Mouse (Mus musculus): ENCODE measurements at regions not wholly inside any gene's neighbourhood (a gene's known extent, or its start where the extent isn't known, plus 50 kb on each side); places are given as distances from the start of the nearest gene placed in this dataset.

DNA sequence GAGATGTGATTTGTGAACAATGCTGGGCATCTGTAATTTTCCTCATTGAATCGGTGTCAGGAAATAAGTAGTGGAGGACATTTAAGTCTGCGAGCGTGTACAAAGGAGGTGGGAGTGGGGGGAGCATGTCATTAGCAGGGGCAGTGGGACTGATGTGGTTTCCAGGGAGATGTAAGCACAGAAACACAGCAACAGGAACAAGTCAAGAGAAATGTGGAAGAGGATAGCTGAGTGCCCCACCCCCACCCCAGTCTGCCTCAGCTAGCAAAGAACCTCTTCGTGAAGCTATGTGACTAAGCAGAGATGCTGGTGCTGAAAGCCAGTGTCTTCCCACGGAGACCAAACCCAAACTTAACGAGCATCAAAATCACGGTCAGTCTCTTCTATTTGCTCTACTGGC lies 151.9 kb downstream of the Drd1 start:
- DNase-seq (ENCODE audit: low read depth, low spot score), result no peak

DNA sequence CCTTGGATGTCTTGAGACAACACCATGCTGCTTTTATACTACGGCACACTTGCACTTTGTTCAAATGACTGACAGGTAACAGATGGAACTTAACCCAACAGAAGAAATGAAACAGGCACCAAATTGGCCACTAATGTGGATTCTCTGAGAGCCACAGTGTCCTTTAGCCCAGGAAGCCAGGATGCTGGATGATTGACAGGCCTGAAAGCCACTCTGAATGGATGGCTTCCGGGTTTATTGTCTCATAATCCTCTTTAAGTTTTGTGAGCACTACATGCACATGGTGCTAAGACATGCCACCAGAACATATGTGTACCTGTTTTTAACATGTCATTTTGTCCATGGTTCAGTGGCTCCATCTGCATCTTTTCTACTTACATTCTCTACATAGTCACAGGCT lies 152.7 kb downstream of the Drd1 start:
- DNase-seq (ENCODE audit: low read depth, low spot score), result no peak

- no peak for DNase-seq (ENCODE audit: low read depth, low spot score)
Measured at GRCm38 (mm10) chr13:53900406-53901025, 155.0 kb downstream of the Drd1 start.

DNA sequence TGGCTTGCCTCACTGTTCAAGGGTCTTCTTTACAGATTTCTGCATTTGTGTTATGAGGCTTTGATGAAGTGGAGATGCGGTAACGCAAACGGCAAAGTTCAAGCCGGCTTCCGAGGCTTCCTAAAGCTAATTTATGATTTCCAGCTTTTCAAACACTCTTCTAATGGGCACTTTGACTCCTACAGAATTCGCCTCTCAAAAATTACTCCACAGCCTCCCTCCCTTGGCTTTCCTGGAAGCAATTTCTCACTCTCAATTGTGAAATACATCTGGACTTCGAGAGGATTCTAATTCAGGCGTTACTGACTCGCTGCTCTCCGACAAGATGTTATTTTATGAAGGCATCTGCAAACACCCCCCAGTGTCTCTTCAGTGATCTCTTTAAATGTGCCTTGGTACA lies 157.2 kb downstream of the Drd1 start:
- DNase-seq (ENCODE audit: low read depth, low spot score), result no peak

DNA sequence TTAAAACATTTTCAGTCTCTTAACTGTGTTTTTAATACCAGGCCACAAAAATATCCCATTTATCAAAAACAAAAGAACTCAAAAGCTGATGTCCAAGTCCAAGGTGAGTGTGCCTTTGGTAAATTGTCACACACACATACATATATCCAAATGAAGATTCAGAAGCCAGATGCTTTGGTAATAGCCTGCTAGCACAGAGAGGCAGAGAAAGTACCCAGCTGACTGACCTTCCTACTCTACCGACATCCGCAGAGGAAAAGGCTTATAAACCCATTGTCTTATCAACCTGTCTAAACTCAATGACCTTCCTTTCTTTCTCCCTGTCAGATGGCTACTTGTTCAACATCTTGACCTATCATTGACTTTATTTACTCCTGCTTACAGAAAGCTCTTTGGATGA lies 158.3 kb downstream of the Drd1 start:
- no peak for DNase-seq (ENCODE audit: low read depth, low spot score)

- no peak for DNase-seq (ENCODE audit: low read depth, low spot score)
Measured at GRCm38 (mm10) chr13:53888411-53888810, 167.1 kb downstream of the Drd1 start.

DNA sequence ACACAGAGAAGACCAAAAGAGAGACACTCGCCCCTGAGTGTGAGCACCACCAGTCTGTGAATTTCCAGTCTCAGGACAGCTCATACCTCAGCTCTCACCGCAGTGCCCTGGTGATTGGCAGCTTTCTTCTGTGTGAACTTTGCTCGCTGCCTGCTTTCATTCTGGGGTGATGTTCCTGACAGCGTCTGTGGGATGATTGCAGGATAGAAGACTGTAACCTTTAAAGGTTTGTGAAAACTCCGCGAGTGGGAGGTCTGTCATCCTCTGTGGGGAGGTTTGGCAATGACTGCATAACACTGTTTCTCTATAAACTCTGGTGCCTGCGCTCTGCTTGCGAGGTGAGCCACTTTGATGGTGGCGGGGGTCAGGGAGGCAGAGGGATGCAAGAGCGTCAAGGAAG lies 169.7 kb downstream of the Drd1 start:
- DNase-seq (ENCODE audit: low read depth, low spot score), result no peak

GRCm38 (mm10) chr13:53883206-53883605 lies 172.3 kb downstream of the Drd1 start:
- DNase-seq (ENCODE audit: low read depth, low spot score), result no peak

DNA sequence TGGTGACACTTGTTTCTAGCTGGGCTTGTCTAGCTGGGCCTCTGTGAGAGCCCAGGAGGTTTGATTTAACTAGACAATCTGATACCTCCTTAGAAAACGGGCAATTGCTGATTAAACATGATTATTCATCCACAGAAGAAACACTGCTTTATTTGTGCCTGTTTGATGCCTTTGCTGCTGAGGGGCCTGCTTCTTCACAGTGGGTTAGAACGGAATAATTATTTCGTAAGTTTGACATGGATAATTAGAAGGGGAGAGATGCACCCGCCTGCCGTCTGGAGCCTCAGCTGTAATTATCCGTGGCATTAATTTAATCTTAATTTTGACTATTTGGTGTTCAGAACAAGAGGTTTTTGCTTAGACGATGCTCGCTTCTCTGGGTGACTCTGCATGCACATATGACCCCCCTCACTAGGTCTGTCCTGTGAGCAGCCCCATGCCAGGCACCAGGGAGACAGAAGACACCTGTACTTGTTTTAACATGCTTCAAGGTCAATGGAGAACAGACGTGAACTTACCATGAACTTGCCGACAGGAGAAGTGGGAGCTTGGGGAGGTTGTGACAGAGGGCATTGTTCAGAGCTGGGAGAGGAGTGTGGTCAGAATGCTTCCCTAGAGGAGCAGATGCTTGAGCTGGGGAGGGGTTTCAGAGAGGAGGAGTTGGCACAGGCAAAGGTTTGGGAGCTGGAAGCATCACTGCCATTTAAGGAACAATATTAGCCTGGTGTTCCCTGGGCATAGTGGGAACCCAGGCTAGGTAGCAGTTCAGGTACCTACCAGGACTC lies 174.8 kb downstream of the Drd1 start:
- no peak for DNase-seq (ENCODE audit: low read depth, low spot score)

DNA sequence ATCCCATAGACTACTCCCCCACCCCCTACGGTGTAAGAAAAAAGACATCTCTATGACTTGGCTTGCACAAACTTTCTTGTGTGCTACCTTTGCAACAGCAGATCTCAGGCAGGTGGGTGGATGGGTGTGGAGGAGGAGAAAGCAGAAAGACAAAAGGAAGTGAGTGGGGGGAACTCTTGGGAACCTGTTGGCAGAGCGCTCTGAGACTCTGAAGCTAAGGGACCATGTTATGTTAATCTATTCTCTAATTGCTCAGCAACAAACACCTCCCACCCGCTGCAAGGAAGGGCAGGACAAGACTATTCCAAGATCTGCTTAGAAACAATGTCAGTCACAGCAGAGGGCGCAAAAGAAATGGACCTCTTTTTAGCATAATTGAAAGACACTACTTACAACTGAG lies 180.0 kb downstream of the Drd1 start:
- no peak for DNase-seq (ENCODE audit: low read depth, low spot score)

DNA sequence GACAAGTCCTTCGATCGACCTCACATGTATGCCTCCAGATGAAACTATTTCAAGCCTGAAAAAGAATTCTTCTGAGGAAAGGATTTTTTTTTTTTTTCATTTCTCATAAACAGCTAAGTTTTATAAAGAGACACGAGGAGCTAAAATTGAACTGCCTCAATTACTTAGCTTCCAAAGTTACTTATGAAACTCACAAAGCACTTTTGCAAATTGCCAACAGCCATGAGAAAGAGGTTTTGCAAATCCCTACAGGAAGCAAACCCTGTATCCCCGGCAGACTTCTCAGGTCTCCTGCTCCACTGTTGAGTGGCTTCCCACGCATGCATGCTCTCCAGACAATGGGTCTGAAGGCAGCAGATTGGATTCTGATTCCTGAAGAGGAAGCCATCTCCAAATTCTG lies 190.2 kb downstream of the Drd1 start:
- DNase-seq (ENCODE audit: low read depth, low spot score), result no peak

DNA sequence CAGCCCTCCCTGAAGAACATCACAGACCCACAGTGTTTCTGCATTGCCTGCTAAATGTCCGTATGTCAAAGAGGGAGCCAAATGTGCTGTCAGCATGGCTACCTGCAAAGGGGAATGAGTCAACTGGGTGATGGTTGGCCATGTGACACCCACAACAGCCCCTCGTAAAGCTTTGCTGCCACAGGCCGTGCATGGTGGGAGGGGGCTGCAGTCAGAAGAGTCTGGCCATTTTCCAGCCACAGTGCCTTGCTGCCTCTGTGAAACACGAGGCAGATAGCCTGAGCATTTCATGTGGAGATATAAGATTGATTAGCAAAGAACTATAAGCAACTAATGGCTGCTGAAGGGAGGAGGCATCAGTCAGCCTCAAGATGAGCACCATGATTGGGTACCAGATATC lies 193.2 kb downstream of the Drd1 start:
- DNase-seq (ENCODE audit: low read depth, low spot score), result no peak

- no peak for DNase-seq (ENCODE audit: low read depth, low spot score)
Measured at GRCm38 (mm10) chr13:53854196-53854595, 201.3 kb downstream of the Drd1 start.

GRCm38 (mm10) chr13:53850146-53850545 lies 205.4 kb downstream of the Drd1 start:
- DNase-seq (ENCODE audit: low read depth, low spot score), result no peak

DNA sequence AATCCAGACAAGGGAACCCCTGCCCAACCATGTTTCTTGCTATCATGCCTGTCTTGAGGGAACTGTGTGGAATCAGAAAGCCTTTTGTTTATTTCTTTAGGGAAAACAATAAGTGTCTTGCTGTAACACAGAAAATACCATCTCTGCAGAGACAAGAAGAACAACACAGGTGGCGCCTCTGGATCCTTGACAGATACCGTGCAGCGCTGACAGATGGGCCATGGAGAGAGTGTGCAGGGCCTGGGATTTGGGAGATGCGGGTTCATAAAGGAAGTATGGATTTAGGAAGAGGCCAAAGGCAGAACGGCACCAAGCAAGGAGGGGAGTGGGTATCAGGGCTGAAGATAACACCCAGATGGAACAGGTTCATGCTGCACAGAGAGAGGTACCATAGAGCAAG lies 209.3 kb downstream of the Drd1 start:
- DNase-seq (ENCODE audit: low read depth, low spot score), result no peak

DNA sequence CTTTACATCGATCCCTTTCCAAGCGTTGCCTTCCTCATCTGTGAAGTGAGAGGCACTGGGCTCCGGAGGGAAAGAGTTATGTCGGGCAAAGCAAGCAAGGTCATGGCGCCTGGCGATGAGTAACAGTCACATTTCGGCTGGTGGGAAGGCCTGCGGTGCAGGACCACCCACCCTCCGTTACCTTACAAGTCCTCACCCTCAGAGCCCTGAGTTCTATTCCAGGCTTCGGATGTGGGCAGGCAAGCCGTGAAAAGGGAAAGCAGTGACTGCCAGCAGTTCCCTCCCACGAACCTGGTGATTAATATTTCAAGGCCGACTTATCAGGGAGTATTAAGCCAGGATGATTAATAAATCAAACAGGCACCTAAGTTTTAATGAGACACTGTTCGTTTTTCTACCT lies 209.7 kb downstream of the Drd1 start:
- no peak for DNase-seq (ENCODE audit: low read depth, low spot score)

GRCm38 (mm10) chr13:53825957-53826580 lies 229.4 kb downstream of the Drd1 start:
- no peak for DNase-seq (ENCODE audit: low read depth, low spot score)

DNA sequence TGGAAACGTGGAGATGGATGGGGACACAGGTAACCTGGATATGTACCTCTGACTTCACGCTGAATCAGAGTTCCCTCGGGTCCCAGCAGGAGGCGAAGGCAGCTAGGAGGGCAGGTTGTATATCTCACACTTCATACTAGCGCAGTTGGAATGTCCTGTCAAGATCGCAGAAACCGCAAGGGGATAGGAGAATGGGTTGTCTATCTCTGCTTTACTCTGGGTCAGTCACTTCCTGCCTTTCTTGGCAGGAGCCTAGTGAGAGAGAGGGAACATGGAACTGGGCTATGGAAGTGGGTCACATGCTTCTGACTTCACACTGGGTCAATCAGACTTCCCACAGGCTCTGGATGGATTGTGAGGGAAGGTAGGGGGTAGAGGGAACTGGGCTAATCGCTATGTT lies 233.4 kb downstream of the Drd1 start:
- DNase-seq (ENCODE audit: low read depth, low spot score), result no peak

DNA sequence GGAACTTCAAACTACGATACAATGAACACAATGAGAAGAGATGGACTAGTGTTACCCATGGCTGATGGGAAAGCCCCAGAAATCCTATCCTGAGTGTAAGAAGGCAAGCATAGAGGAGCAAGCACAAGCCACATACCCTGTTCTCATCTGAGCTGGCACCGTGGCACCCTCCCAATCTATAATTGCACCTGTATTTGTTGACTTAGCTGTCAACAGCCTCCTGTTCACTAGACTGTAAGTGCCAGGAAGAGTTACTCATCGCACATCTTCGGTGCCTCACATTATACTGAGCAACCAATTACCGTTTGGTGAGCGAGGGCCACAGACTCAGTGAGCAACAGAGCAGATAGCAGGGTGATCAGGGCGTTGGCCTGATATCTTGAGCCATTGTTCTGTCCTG lies 239.9 kb downstream of the Drd1 start:
- DNase-seq (ENCODE audit: low read depth, low spot score), result no peak

GRCm38 (mm10) chr13:53814088-53814487 lies 241.4 kb downstream of the Drd1 start:
- DNase-seq (ENCODE audit: low read depth, low spot score), result no peak

DNA sequence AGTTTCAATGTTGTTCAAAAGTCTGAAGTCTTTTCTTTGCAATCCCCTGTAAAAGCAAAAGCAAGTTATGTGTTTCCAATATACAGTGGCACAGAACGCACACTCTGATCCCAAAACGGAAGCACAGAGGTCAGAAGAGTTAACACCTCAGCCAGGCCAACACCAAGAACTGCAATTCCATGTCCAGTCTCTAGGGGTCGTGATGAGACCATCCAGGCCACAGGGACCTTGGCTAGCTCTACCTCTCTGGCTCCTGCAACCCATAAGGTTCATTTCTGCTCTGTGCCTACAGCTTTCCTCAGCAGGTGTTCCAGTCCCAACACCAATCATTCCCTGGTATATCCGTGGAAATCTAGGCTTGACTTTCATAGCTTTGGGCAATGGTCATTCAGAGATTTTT lies 243.6 kb downstream of the Drd1 start:
- peak; percentile 23 for DNase-seq (ENCODE audit: low read depth, low spot score)

- no peak for DNase-seq (ENCODE audit: low read depth, low spot score)
Measured at GRCm38 (mm10) chr13:53811151-53811550, 244.4 kb downstream of the Drd1 start.
